Mouse (Mus musculus): Measurements from ENCODE around the gene Sox4.

DNA sequence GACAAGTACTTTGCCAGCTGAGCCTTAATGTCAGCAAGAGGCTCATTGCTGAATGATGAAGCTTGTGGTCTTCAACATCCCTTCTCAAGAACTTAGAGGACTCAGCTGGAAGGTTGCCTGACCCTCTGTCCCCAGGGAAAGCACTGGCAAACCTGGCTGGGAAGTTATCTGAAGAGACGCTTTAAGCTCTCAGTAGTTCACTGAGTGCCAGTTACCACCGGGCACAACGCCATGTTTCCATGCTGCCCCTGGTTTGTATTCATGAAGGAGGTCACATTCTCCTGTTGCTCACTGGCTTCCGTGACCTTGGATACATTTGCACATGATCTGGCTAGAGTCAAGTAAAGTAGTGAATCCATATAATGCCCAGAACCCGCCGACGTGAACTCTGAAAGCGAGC, 20.1 kb downstream of the Sox4 start:
- TF ChIP-seq USF1 (IDR thresholded peaks at IDR 0.05; ENCODE audit: low read depth) (no peak), MAX (IDR thresholded peaks at IDR 0.05; ENCODE audit: low read depth) (no peak), POLR2A (IDR thresholded peaks at IDR 0.05; ENCODE audit: insufficient read length, low read depth) (no peak), E2F4 (IDR thresholded peaks at IDR 0.05; ENCODE audit: insufficient read depth) (no peak), POLR2AphosphoS2 (IDR thresholded peaks at IDR 0.05; ENCODE audit: insufficient read length, low read depth) (no peak)
